Mouse (Mus musculus) adrenal gland, postnatal 25 days (tissue): ENCODE data around the gene Tfcp2. TPM values are rescaled to one million over a fixed set of nuclear protein-coding genes. Genes with fewer than 3 reads are reported as not detected.
A peak's percentile ranks its signal among the peaks of the same experiment; 100 is the strongest.

Experiments
- DNase-seq: peaks from one replicate; pipeline ENCODE4 v3.0.0; 2021; ENCODE audit warnings: mixed read lengths
- long read RNA-seq: library from polyadenylated mRNA; stranded (forward); transcript quantifications from one replicate; pipeline ENCODE4 v2.0.0, GENCODE M21; 2021
- total RNA-seq: library from RNA; stranded (reverse); gene quantifications from 2 replicates; pipeline ENCODE4 v1.2.3, GENCODE M21; 2021

The Tfcp2 gene
- 27.9 and 31.3 TPM in 2 replicates for total RNA-seq
- long read RNA-seq, partial matches to known transcripts: 9 of 12 reads
- long read RNA-seq, other reads (novel, unspliced or antisense): 0 of 12 reads

DNA sequence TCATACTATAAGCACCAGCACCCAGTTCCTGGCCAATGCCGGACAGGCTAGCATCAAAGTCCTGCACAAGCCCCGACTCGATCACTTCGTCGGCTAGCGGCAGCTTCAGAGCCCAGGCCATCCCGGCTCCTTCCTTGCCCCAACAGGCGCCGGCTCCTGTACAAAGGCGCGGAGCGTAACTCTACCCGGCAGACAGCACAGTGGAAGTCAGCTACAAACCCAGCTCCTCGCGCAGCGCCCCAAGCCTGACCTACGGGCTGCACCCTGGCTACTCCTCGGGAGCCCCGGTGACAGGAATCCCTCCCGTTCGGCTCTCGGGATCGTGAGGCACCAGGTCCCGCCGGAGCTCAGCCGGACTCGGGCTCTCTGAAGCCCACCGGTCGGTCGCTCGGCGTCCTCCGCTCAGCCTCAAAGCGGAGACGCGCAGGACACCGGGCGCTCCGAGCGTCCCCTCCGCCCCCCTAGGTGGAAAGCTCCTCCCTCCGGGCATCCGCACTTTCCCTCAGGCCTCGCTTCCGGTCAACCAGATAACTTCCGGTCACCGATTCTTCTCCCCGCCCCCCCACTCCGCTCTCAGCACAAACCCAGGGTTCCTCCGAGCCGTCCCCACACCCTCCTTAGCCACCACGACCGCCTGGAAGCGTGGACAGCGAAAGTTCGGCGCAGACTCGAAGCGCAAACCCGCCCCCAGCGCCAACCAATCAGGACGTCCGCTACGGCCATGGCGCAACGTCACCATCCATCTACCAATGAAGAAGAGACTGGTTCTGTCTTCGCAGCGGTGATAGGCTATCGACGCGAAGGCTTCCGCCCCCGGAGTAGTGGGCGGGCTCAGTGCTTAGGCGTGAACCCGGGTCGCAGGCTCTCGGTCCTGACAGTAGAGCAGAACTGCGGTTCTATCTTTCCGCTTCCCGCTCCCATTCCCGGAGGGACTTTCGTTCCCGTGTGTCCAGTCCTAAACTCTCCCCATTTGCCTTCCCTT lies at the start of gene Tfcp2:
Gene Tfcp2, minus strand, starts transcription at position 683 of the 982 bp plus-strand sequence.
- DNase-seq: peak; percentile 97

DNA sequence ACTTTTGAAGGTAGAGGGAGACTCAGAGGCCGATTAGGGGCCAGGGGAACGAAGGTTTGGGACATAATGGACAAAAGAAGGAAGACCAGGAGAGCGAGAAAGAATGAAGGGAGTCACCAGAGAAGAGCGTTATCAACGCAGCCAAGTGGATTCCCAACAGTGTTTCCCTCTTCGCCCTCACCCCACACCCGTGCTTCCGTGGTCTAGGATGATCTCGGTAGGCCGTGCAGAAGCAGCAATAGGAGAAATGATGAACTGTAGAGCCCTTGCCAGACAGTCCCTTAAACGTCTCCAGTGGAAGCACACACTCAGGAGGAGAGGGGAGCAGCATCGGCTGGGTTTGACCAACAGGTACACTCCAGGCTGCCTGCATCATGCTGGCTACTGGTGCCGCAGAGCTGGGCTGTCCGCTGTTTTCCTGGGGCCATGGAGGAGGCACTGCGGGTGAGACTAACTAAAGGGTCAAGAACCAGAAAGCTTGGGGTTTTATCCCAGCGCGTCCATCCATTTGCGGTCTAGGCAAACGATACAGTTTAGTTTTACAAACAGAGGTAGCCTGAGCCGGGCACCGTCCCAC lies 49.0 kb upstream of the Tfcp2 start:
- DNase-seq: no peak

DNA sequence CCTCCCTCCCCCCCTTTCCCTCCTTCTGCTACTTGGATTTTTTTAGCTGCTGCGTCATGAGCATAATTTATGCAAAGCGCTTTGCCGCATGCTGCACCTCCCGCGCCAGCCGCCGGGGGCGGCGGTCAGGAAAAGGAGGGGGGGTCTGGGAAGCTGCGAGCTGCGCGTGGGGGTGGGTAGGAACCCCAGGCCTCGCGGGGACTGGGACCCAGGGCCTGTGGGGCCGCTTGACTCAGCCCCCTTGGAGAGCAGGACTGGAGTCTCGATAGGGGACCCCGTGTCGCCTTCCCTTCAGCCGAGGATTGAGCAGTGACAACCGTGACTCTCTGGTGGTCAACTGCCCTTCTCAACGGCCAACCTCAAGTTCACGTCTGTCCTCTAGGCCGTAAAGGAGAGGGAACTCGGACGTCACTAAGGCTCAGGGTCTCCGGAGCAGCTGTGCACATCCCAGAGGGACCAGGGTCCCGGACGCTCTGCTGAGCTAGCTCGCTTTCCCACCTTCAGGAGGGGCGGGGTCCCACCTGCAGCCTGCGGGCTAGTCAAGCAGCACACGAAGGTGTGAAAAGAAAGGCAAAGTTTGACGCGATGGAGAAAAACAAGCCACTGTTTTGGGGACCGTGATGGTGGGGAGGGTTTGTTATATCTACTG lies 48.4 kb upstream of the Tfcp2 start:
- DNase-seq: peak; percentile 74

GRCm38 (mm10) chr15:100599276-100600046 lies 47.7 kb upstream of the Tfcp2 start, which contains the start of gene Pou6f1:
TSS of gene Pou6f1 (minus strand) at chr15:100599984.
- DNase-seq: peak; percentile 66

DNA sequence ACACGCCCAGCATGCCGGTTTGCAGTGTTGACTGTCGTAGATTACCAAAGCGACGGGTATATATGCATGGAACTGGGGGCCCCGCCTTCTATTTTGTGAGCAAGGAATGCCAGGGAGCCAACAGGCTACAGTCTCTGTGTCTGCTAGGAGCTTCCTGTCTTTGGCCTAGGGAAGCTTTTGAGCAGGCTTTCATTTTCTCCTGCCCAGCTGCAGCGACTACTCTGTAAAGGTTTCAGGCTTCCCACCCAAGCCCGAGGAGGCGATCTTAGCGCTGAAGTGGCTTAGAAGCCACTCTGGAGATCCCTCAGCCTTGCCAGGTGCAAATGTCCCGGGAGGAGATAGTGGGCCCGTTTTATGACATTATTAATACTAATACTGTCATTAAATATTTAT lies 47.1 kb upstream of the Tfcp2 start:
- DNase-seq: peak; percentile 48

GRCm38 (mm10) chr15:100598287-100598882 lies 46.6 kb upstream of the Tfcp2 start:
- no peak for DNase-seq

- no peak for DNase-seq
Measured at GRCm38 (mm10) chr15:100592817-100593216, 41.0 kb upstream of the Tfcp2 start.

DNA sequence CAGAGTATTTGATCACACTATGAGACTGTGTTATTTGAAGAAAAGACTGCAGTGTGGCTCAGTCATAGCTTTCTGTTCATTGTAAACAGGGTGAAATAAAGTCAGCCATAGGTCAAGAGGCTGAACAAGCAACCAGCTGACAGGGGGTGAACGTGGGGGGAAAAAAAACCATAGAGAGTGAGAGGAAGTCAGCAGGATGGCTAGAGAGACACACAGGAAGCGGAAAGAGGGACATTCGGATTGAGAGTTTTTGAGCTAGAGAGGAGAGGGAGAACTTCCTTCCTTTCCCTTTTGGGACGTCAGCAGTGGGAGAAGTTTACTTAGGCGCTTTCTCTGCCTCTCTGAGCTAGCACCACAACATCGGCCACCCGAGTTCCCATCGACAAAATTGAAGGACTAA lies 38.6 kb upstream of the Tfcp2 start:
- no peak for DNase-seq

DNA sequence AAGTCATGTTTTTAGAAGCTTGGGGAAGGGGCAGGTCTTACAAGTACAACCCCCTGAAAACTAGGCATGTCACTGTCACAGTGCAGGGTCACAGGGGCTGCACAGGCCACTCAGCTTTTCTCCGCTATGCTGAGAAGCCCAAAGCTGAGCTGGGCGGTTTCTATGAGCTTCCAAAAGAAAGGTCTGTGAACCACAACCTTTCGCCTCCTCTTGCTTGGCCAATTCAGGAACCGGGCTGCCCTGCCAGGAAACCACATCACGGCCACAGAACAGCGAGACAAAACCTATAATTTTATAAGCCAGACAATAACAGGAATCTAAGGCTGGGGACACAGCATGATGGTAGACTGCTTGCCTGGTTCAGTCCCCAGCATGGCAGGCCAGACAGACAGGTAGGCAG lies 36.5 kb upstream of the Tfcp2 start:
- DNase-seq: no peak

DNA sequence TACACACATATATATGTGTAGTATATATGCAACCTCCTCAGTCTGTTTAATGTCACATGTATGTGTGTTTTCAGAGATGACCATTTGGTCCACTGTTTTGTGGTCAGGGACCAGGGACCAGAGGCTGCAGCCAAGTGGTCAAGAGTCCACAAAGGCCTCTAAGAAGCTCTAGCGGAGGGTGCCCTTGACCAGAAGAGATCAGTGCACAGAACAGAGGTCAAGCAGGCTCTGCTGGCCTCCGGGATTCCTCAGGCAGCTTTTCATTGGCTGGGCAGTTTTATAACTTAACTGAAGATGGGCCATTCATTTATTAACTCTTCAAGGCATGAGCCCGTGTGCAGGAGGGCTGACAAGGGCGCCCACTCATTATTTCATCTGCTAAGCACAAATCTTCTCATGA lies 35.4 kb upstream of the Tfcp2 start:
- DNase-seq: no peak

DNA sequence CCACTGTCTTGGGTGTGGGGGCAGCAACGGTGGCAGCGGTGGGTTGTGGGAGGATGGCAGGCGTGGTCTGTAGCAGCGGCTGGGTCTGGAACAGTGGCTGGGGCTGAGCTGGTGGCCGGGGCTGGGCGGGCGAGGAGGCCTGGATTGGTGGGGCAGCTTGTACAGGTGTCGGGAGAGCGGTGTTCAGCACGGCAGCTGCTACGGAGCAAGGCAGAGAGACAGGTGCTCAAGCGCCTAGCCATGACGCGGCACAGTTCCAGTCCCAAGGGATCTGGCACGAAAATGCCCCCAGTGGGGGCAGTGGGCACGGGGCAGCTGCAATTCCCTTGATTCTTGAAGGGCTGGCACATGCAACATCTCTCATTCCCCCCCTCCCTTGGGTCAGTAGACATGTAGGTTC lies 34.1 kb upstream of the Tfcp2 start:
- no peak for DNase-seq

DNA sequence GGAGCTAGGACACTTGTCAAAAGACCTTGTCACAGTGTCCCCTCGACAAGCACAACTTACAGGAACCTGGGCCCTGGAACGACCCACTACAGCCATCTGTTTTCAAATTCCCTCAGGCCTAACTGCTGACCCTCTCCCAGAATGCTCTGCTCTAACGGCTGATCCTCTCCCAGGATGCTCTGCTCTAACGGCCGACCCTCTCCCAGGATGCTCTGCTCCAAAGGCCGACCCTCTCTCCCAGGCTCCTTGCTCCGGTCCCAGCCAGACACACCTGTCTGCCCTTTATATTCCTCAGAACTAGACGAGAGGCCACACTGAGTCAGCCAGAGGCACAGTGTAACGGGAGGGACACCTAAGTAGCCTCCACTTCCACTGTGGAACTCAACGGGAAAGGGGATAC lies 28.3 kb upstream of the Tfcp2 start:
- DNase-seq: no peak

- DNase-seq: no peak
Measured at GRCm38 (mm10) chr15:100577972-100578371, 26.2 kb upstream of the Tfcp2 start.

- no peak for DNase-seq
Measured at GRCm38 (mm10) chr15:100576810-100577209, 25.0 kb upstream of the Tfcp2 start.

GRCm38 (mm10) chr15:100576392-100576791 lies 24.6 kb upstream of the Tfcp2 start:
- DNase-seq: no peak

- no peak for DNase-seq
Measured at GRCm38 (mm10) chr15:100575366-100575765, 23.6 kb upstream of the Tfcp2 start.

DNA sequence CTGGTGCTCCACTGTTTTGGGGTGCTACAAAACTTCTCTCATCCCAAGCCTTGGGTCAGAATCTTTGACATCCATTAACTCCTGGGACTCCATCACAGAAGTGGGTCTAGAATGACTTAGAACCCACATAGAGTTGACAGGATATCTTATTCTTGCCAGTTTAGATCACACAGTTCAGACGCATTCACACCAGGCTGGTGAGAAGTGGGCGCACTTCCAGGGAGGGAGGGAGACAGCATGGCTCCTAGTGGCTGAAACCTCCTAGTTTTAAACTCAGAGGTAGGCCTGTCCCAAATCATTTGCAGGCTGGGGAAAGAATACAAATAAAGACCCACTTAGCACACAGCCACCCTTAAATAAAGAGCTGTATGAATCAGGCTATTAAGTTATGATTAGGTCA lies 22.6 kb upstream of the Tfcp2 start:
- no peak for DNase-seq

- DNase-seq: no peak
Measured at GRCm38 (mm10) chr15:100573946-100574345, 22.1 kb upstream of the Tfcp2 start.

DNA sequence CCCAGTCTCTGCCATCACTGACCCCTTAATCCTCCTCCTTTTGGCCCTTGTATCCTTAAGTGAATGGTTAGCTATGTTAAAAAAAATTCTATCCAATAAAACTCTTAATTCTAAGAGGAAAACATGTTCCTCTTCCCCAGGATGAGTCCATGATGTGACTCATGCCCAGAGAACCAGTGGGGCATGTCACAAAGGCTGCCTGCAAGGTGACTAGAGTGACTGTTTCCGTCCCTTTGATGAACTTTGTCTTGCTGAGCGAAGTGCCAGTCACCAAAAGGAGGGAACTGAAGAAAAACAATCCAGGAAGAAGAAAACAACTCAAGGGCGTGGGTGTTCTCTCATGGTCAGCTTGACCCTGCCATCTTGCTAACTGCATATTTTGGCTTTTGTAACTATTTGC lies 17.4 kb upstream of the Tfcp2 start:
- no peak for DNase-seq

- DNase-seq: no peak
Measured at GRCm38 (mm10) chr15:100566531-100566930, 14.7 kb upstream of the Tfcp2 start.

- no peak for DNase-seq
Measured at GRCm38 (mm10) chr15:100557705-100558433, 6.1 kb upstream of the Tfcp2 start.
